Mouse (Mus musculus): ENCODE data around the gene Cd68.
"Not testable (repeated sequence)": the region's sequence is repeated elsewhere in the genome, so short reads cannot be mapped to it uniquely, and the experiment has no call there.

Cd68 gene

DNA sequence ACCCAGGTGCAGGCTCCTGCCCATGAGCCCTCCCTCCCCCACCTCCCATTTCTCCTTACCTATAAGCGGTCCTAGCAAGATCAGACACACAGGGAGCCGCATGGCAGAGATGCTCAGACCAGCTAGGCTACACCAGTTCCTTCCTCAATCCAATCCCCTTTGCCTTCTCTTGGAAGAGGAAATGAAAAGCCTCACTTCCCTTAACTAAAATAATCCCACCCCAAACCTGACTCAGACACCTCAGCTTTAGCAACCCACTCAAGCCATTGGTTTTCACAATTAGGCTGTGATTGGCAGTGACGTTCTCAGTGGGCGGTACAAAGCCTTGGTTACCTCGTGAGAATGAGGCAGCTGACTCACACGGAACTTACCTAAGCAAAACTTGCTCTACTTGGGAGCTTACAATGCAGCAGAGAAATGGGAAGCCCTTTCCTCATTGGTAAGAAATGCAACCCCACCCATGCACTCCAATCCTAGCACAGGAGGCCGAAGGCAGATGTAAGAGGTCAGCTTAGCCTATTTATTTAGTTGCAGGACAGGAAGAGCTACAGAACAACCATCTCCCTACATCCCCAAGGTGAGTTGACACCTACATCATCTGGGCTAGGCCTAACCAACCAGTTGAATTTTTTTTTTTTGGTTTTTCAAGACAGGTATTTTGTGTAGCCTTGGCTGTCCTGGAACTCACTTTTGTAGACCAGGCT lies at the start of gene Cd68:
TSS of gene Cd68 (minus strand) at position 193 of the 704 bp plus-strand sequence.
- DNase-seq = peak in 1 of 2 experiments; percentile 51

DNA sequence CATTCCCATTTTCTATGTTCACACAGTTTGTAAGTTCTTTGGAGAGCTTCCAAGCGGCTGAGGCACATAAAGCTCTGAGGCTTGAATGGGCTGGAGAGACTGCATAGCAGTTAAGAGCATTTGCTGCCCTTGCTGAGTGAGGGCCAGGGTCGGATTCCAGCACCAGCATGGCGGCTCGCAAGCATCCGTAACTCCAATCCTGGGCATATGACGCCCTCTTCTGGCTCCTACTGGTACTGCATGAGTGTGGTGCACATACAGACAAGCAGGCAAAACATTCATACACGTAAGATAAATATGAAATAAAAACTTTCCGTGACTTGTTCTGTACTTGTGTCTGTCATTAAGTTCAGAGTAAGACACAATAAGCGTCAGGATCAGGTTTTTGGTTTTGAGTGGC lies 49.5 kb upstream of the Cd68 start:
- peak; percentile 58 to 83 for DNase-seq

DNA sequence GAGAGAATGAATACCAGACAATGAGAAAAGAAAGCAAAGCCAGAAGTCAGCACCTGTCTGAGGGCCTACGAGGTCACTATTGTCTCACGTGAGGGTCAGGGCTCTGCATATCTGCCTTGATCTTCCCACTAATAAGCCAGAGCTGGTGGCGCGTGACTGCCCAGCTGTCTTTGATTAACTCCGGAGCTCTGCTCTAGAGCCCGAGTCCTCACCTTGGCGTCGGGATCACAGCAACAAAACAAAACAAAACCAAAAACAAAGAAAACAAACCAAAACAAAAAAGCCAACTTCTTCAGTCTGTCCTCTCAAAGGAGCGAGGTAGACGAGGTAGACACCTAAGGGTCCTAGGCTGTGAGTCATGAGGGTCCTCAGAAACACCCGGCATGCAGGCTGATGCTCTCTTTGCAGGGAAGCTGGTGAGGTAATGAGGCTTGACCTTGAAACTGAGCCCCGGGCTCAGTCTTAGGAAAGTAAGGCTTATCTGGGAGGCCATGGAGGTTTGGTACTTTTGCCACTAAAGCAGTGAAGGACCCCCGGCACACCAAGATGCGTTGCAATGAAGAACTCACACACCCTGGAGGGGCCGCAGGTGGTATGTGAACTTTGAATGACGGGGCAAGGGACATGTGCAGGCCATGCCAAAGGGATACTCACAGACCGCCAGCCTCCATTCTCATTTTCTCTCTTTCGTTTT lies 48.8 kb upstream of the Cd68 start:
- peak; percentile 78 to 83 for DNase-seq

DNA sequence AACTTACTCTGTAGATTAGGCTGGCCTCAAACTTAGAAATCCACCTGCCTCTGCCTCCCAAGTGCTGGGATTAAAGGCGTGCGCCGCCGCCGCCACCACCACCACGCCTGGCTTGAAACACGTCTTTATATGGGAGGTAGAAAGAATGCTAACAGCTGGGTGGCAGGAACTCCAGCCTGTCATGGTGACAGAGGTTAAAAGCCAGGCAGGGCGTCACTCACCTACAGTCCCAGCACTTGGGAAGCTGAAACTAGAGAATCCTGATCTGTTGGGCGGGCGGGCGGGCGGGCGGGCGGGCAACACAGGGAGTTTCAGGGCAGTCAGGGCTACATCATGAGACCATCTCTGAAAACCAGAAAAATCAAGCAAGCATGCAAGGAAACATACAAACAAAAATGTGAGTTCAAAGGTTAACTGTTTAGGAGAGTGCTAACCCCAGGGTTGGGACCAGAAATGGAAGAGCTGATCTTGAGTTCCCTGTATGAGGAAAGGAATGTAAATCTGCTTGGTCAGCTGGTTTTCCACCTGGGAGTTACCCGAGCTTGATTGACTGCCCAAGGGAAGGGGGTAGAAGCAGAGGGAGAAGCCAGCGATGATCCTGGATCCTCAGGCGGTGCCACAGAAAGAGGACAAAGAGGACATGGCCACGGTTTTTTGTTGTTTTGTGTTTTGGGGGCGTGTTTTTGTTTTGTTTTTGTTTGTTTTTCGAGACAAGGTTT lies 47.2 kb upstream of the Cd68 start:
- DNase-seq = peak; percentile 36 to 66

DNA sequence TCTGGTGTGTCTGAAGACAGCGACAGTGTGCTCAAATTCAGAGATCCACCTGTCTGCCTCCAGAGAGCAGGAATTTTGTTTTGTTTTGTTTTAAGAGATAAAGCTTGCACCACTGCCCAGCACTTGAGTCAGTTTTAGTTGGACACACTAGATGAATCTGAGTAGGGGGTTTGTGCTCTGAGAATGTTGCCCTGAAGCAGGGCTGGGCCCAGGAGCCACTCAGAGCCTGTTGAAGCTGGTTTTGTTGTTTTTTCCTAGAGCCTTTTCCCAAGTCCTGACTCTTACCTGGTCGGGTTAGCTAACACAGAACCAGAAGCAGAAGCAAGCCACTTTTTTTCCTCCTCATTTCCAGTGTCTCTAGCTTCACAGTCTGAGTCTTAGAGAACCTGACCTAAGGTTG lies 45.1 kb upstream of the Cd68 start:
- no peak for DNase-seq

DNA sequence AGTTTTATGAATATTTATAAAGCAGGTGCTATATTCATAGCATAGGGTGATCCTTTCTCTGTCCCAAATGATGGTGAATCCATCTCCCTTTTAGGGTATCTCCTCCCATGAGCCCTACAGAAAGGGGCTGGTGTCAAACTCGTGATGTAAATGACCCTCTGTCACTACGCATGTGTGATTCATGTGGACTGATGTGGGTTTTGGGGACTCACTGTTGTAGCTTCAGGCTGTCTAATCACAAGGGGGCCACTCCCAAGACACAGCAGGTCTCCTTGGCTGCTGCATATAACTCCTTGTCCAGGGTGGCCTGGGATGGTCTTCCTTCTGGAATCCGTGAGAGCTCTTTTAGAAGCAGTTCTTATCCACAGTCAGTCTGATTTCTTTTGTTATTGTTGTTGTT lies 44.5 kb upstream of the Cd68 start:
- DNase-seq = no peak

DNA sequence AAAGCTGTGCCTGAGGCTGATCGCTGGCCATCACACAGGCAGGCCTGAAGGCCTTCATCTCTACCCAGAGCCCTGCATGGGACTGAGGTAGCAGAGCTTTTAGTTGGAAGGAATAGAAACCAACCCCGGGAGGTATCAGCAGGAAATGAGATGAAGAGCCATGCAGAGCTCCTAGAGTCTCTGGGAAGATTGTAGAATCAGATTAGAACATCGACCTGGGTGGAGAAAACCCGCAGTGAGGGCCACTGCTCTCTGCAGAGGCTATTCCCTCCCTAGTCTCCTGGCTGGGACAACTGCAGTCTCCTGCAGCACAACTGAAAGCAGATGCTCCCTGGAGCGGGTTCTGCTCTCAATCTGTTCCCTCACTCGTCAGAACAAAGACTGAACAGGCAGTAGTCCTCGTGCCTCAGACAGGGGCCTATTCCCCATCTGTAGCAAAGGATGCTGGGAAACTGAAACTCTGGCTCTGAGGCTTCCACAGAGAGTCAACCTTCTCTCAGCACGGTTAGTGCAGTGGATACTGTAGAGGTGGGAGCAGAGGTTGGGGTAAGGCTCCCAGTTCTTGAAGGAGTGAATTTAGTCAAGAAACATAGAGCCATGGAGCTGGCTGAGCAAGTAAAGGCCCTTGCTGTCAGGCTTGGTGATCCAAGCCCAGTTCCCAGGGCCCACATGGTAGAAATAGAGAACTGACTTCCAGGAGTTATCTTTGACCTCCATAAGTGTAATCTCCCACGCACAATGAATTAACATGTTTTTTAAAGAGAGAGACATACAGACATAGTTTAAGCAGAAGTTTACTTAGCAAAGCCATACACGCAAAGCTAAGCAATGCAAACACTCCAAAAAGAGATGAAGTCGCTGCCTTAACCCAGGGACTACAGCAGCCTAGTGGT lies 43.8 kb upstream of the Cd68 start:
- no peak for DNase-seq

DNA sequence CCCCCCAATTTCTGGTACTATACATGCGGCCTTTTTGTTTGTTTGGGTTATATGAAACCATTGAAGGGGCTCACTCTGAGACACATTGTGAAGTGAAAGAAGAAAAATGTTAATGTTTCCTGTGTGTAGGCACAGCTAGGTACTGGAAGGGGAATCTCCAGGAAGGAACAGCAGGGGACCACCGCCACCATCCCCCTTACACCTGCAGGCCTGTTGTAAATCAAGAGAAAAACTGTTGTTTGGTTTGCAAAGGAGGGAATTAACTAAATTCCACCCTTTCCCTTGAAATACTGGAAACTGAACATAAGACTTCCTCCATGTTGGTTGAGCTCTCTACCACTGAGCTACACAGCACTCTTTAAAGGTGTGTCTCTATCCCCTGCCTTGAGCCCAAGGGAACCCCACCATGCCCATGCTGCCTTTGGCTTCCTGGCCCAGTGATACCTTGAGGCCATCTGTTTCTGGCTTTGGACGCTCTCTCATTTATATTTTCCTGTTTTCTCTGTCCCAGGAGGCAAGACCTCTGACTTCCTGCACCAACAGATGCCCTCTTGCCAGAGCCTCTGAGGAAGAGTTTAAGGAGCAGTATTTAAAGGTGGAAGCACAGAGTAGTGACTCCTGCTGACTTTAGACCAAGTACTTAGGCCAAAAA lies 42.8 kb upstream of the Cd68 start:
- DNase-seq = no peak

DNA sequence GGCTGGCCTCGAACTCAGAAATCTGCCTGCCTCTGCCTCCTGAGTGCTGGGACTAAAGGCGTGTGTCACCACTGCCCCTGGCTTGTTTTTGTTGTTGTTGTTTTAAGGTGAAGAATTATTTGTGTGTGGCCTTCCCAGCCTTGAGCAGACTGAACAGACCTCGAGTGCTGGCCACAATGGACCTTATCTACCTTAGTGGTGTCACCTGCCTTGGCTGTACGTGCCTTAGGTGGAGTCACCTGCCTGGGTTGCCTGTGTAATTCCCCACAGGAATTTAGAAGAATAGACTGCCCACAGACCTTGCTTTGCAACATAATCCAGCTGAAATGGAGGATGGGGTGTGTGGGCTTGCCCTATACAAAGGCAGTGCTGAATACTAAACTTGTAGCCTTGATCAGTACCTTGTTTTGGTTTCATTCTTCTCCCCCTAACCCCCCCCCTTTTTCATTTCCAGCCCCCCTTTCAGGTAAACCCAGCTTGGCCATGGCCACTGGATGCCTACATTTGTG lies 42.0 kb upstream of the Cd68 start:
- DNase-seq = no peak

DNA sequence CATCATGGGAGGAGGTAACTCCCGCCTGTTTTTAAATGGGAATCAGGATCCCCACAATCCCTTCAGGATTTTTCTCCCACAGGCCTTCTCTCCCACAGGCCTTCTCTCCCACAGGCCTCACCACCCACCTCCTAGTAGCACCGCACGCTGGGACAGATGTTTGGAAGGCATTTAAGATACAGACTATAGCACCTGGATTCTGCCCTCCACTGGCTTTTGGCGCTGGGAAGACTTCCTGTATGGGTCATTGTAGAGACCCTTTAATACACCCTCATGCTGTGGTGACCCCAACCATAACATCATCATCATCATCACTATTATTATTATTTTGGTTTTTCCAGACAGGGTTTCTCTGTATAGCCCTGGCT lies 41.5 kb upstream of the Cd68 start:
- DNase-seq = no peak

DNA sequence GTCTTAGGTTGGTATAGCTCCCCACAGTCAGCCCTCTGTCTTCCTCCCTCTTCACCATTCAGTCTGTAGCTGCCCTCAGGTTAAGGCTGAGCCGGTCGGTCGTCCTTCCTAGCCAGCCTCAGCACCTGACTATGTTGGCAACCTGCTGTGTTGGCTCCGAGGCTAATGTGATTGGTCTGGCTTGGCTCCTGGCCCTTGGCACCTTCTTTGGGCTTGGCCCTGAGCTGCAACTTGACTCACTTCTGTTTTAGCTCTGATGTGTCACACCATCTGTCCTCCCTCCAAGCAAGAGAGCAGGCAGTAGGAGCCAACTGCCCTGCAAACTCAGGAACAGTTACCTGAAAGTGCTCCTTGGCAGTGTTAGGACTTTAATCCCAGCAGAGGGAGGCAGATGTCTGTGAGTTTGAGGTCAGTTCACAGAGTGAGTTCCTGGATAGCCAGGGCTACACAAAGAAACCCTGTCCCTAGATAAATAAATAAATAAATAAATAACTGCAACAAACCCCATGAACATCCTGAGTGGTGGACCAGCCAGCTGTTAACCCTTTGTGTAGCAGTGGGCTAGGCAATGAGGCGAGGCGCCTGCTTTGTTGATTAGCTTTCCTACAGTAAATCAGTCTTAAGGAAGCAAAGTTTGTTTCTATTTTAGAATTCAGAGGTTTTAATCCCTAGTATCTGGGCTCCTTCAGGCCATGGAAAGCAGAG lies 41.0 kb upstream of the Cd68 start:
- peak; percentile 89 to 92 for DNase-seq

DNA sequence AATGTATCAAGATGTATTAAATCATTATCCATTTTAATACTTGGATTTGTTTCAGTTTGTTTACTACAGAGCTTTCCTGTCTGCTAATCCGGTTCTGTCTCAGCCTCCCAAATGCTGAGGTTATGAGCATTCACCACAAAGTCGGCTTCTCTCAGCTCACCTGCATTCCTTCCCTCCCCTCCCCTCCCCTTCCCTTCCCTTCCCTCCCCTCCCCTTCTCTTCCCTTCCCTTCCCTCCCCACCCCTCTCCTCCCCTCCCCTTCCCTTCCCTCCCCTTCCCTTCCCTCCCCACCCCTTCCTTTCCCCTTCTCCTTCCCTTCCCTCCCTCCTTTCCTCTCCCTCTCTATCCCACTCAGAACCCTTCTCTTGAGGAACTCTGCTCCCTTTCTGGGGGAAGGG lies 38.7 kb upstream of the Cd68 start:
- DNase-seq = no peak

DNA sequence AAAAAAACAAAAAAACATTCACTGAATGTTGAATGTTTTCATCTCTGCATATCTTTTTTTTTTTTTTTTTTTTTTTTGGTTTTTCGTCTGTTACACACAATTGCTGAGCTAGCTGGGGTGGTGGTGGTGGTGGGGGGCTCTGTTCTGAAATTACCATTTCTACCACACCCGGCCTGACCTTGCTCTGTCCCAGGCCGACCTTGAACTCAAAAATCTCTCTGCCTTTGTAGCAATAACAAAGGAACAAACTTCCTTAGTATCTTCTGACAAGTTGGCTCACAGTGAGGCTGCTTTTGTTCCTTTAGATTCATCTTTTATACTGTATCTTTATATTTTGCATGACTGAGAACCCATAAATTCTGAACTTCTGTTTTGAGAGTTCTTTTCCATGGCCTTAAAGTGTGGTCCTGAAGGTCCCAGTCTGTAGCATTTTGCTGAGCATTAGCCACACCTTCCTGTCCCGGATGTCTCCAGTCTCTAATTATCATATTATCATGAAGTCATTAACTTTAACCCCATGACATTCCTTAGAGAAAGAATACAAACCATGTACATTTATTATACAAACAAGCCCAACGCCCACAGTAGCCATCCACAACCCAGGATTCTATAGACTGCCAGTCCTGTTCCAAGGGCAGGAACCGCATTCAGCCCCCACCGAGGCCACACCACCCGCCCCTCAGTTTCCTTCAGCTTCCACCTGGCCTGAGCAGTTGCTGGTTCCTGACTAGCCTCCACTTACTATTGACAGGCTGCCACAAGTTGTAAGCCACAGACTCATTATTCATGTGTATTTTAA lies 38.1 kb upstream of the Cd68 start:
- DNase-seq = no peak

DNA sequence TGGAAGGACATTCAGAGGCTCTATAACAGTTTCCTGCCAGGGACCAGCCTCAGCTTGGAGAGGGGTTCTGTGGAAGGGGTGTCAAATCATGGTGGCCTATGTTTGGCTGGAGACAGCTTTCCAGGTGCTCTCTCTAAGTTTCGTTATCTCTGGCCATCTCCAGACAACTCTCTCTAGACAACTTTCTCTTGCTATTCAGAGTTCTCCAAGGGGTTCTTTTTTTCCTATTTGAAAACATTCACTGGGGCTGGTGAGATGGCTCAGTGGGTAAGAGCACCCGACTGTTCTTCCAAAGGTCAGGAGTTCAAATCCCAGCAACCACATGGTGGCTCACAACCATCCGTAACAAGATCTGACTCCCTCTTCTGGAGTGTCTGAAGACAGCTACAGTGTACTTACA lies 37.4 kb upstream of the Cd68 start:
- not testable (repeated sequence) for DNase-seq

DNA sequence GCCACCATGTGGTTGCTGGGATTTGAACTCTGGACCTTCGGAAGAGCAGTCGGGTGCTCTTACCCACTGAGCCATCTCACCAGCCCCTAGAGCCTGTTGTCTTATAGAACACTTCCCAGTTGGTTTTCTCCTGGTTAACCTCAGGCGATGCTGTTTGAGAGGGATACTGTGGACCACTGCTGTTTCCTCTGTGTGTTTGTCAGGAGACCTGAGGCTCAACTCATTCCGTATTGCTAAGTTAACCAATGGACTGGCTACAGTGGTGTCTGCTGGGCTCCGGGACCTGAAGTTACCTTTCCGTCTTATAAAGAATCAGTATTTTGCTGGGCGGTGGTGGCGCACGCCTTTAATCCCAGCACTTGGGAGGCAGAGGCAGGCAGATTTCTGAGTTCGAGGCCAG lies 36.9 kb upstream of the Cd68 start:
- DNase-seq = not testable (repeated sequence)

DNA sequence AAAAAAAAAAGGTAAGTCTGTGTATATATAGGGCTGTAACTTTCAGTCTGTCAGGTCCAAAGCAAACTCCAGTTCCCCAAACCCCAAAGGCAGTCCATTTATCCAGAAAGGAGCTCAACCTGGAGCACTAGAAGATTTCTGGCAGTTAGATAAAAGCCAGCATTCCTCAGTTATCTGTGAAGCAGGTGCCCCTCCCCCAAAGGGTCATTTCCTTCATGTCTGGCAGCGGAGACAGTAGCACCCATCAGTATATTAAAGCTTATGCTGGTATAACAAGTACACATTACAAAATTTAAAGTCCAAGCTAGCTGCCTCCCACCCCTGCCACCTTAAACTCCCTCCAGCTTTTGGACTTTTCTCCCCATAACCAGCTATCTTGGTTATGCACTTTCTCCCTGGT lies 33.6 kb upstream of the Cd68 start:
- DNase-seq = no peak

DNA sequence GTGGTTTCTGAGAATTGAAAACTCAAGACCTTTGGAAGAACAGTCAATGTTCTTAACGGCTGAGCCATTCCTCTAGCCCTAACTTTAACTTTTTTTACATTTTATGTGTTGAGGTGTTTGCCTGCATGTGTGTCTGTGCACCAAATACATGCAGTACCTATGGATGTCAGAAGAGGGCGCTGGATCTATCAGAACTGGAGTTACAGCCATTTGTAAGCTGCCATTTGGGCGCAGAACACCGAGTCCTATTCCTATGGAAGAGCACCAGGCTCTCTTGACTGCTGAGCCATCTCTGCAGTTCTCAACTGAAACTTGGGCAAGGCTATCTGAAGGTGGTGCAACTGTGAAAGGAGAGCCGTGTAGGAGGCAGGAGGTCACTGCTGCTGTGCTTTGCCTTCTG lies 32.6 kb upstream of the Cd68 start:
- DNase-seq = no peak

DNA sequence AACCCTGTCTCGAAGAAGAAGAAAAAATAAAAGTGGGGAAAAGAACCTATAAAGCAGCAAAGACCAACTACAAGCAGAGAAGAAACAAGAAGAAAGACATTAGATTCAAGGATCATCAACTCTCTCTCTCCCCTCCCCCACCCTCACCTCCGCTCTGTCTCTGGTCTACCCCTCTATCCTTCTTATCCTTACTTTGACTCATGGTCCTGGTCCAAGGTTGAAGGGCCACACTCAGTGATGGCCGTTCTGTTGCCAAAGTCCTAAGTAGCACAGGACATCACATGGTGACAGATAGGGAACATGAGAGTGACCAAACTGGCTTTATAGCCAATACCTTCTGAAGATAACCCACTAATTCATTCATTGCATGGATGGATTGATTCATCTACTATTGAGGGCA lies 31.4 kb upstream of the Cd68 start:
- DNase-seq = no peak

DNA sequence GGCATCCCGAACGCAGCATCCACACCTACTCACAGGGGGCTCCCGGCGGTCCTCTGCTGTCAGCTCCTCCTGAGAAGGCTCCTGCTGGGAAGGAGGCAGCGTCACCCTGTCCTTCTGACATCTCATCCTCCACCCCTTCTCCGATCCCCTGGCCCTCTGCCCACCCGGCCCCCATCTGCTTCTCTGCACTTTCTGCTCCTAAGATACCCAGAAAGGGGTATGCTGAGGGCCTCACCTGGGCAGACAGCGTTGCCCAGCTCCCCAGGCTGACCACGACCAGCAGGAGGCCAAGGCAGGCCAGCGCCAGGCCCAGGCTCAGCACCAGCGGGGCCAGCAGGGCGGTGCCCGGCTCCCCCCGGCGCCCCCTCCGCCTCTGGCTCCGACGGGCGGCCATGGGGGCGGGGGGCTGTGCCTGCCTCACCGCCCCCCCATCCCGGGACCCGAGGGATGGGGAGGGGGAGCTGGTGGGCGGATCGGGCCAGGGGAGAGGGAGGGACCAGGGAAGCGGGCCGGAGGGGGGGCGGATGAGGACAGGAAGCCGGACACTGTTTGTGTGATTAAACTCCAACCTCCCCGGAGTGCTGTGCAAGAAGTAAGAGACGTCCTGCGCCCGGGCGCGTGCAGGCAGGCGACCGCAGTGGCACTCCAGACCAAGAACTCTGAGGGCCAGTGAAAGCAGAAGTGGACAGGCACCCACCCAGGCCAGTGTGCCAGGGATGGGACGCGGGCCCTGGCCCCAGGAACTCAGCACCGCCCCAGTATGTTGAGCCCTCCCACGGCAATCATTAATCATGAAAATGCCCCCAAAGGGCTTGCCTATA lies 29.6 kb upstream of the Cd68 start, which contains the start of the genes Tnfsf12 and Tnfsfm13:
TSS of gene Tnfsf12 (minus strand) at position 489 of the 821 bp plus-strand sequence.
TSS of gene Tnfsfm13 (minus strand) at position 738 of the 821 bp plus-strand sequence.
- peak; percentile 85 to 89 for DNase-seq

DNA sequence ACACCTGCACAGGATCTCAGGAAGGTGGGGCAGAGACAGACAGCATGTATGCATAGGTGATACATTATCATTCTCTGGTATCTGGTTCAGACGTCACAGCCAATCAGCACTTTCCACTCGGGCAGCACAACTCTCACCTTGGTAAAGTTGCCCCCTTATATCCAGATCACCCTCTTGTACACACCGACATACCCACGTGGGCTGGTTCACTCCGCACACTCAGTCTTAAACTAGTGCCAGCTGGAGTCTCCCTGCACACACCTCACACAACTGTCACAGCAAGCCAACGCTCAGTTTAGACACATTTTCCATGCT lies 29.1 kb upstream of the Cd68 start:
- no peak for DNase-seq
